Mouse (Mus musculus) forebrain, embryonic 14.5 days (tissue): ENCODE measurements at regions not wholly inside any gene's neighbourhood (a gene's known extent, or its start where the extent isn't known, plus 50 kb on each side); places are given as distances from the start of the nearest gene placed in this dataset.

ENCODE experiments used
- ATAC-seq: fragments of 200-750 bp; cut with Nextera tagmentation; 2 replicates; pipeline ENCODE4 v1.8.0; 2017; ENCODE audit warnings: mild to moderate bottlenecking, moderate library complexity
- DNase-seq: peaks from one replicate; pipeline ENCODE4 v3.0.0-alpha.2; 2015; ENCODE audit warnings: low spot score
- H3K27ac ChIP-seq: fragments of 300-500 bp; sonication (generic); 2 replicates; pipeline ENCODE4 v1.5.1; 2014; ENCODE audit warnings: low read depth, mild to moderate bottlenecking, control low read depth, low read length, moderate library complexity
- H3K27me3 ChIP-seq: fragments of 300-500 bp; sonication (generic); replicated peaks from 2 replicates; pipeline ENCODE4 v1.6.1; 2014; ENCODE audit warnings: low read length, control low read depth, mixed read lengths; ENCODE audit not compliant: control insufficient read depth, insufficient read depth
- H3K36me3 ChIP-seq: fragments of 300-500 bp; sonication (generic); 2 replicates; pipeline ENCODE4 v1.6.1; 2014; ENCODE audit warnings: low read length, control low read depth; ENCODE audit not compliant: control insufficient read depth, insufficient read depth
- H3K4me1 ChIP-seq: fragments of 300-500 bp; sonication (generic); 2 replicates; pipeline ENCODE4 v1.6.1; 2014; ENCODE audit warnings: antibody characterized with exemption, low read length, control low read depth; ENCODE audit not compliant: control insufficient read depth, insufficient read depth
- H3K4me2 ChIP-seq: fragments of 300-500 bp; sonication (generic); 2 replicates; pipeline ENCODE4 v1.6.1; 2014; ENCODE audit warnings: mild to moderate bottlenecking, control low read depth, low read length
- H3K4me3 ChIP-seq: fragments of 300-500 bp; sonication (generic); 2 replicates; pipeline ENCODE4 v1.5.1; 2014; ENCODE audit warnings: low read depth, low read length, control low read depth
- H3K9ac ChIP-seq: fragments of 300-500 bp; sonication (generic); 2 replicates; pipeline ENCODE4 v1.6.1; 2014; ENCODE audit warnings: mild to moderate bottlenecking, low read length, control low read depth, moderate library complexity
- H3K9me3 ChIP-seq: fragments of 300-500 bp; sonication (generic); replicated peaks from 2 replicates; pipeline ENCODE4 v1.6.1; 2016; ENCODE audit warnings: low read length, control low read depth, mixed read lengths; ENCODE audit not compliant: control insufficient read depth
- WGBS: fragments of 180-500 bp; shearing (Covaris S2); extraction: QIAGEN DNeasy Blood & Tissue Kit; methylation state at CpG from one replicate; pipeline ENCODE4 v1.1.7; 2014; 5-methylcytosine and 5-hydroxymethylcytosine counted together

- Histone ChIP-seq H3K27ac (no peak overlapping the region), H3K9ac (no peak overlapping the region), H3K4me2 (no peak overlapping the region), H3K27me3 (no peaks in the 10 kb centered on the region), H3K4me3 (no peak overlapping the region), H3K4me1 (no peaks in the 10 kb centered on the region), H3K36me3 (no peaks in the 10 kb centered on the region), H3K9me3 (no peaks in the 10 kb centered on the region)
- ATAC-seq (no peak), DNase-seq (no peak)
- 51% methylated on average over 5 of the region's 5 CpGs for WGBS
Measured at GRCm38 (mm10) chr13:55974105-55974504, 138.1 kb upstream of the Pitx1 start.

GRCm38 (mm10) chr13:55970687-55971086, 134.7 kb upstream of the Pitx1 start:
- Histone ChIP-seq H3K4me2 (no peak overlapping the region), H3K27me3 (no peaks in the 10 kb centered on the region), H3K36me3 (no peaks in the 10 kb centered on the region), H3K4me3 (no peak overlapping the region), H3K9ac (no peak overlapping the region), H3K4me1 (no peaks in the 10 kb centered on the region), H3K9me3 (no peaks in the 10 kb centered on the region), H3K27ac (no peak overlapping the region)
- WGBS: 88% methylated on average over 6 of the region's 6 CpGs
- DNase-seq (no peak), ATAC-seq (no peak)

GRCm38 (mm10) chr13:55969473-55969872, 133.5 kb upstream of the Pitx1 start:
- DNase-seq (no peak), ATAC-seq (no peak)
- no peak overlapping the region for H3K9ac ChIP-seq
- no peak overlapping the region for H3K4me2 ChIP-seq
- H3K36me3 ChIP-seq: no peaks in the 10 kb centered on the region
- no peaks in the 10 kb centered on the region for H3K9me3 ChIP-seq
- 86% methylated on average over 4 of the region's 4 CpGs for WGBS
- H3K27ac ChIP-seq: no peak overlapping the region
- no peak overlapping the region for H3K4me3 ChIP-seq
- no peaks in the 10 kb centered on the region for H3K4me1 ChIP-seq
- 0 out of 2 replicates have a peak, but pooled peaks cover 2% of the 10 kb centered on the region for H3K27me3 ChIP-seq

- H3K4me1 ChIP-seq: 0 out of 2 replicates have a peak, but pooled peaks cover 3% of the 10 kb centered on the region
- no peak overlapping the region for H3K9ac ChIP-seq
- H3K4me3 ChIP-seq: no peak overlapping the region
- no peaks in the 10 kb centered on the region for H3K9me3 ChIP-seq
- ATAC-seq (no peak), DNase-seq (no peak)
- H3K36me3 ChIP-seq: no peaks in the 10 kb centered on the region
- 83% methylated on average over 6 of the region's 6 CpGs for WGBS
- H3K4me2 ChIP-seq: no peak overlapping the region
- no peak overlapping the region for H3K27ac ChIP-seq
- peaks cover 22% of the 10 kb centered on the region; the same call in 1 of the 2 replicates for H3K27me3 ChIP-seq
Measured at GRCm38 (mm10) chr13:55967151-55967550, 131.2 kb upstream of the Pitx1 start.

- 6% methylated on average over 22 of the region's 22 CpGs for WGBS
- peak; percentile 85 for DNase-seq
- Histone ChIP-seq H3K36me3 (no peaks in the 10 kb centered on the region), H3K9me3 (no peaks in the 10 kb centered on the region), H3K9ac (0 out of 2 replicates have a peak overlapping the region, but pooled peaks have one; percentile 25), H3K27me3 (peaks cover 30% of the 10 kb centered on the region), H3K4me1 (0 out of 2 replicates have a peak, but pooled peaks cover 3% of the 10 kb centered on the region), H3K27ac (no peak overlapping the region), H3K4me3 (peak overlapping the region; percentile 20), H3K4me2 (peak overlapping the region; percentile 55)
- peak; percentile 68 for ATAC-seq
Measured at GRCm38 (mm10) chr13:55963005-55963620, 127.1 kb upstream of the Pitx1 start.

GRCm38 (mm10) chr13:55962254-55962866, 126.4 kb upstream of the Pitx1 start:
- no peak overlapping the region for H3K9ac ChIP-seq
- H3K4me1 ChIP-seq: 0 out of 2 replicates have a peak, but pooled peaks cover 3% of the 10 kb centered on the region
- H3K4me3 ChIP-seq: no peak overlapping the region
- no peaks in the 10 kb centered on the region for H3K9me3 ChIP-seq
- peaks cover 30% of the 10 kb centered on the region for H3K27me3 ChIP-seq
- ATAC-seq (no peak), DNase-seq (peak; percentile 32)
- 13% methylated on average over 18 of the region's 18 CpGs for WGBS
- H3K4me2 ChIP-seq: peak overlapping the region; percentile 55
- no peaks in the 10 kb centered on the region for H3K36me3 ChIP-seq
- no peak overlapping the region for H3K27ac ChIP-seq

- DNase-seq: no peak
- no peak for ATAC-seq
- no peaks in the 10 kb centered on the region for H3K4me1 ChIP-seq
- no peak overlapping the region for H3K27ac ChIP-seq
- 74% methylated on average over 6 of the region's 6 CpGs for WGBS
- no peak overlapping the region for H3K4me2 ChIP-seq
- no peak overlapping the region for H3K4me3 ChIP-seq
- H3K27me3 ChIP-seq: no peaks in the 10 kb centered on the region
- no peak overlapping the region for H3K9ac ChIP-seq
- H3K9me3 ChIP-seq: no peaks in the 10 kb centered on the region
- no peaks in the 10 kb centered on the region for H3K36me3 ChIP-seq
Measured at GRCm38 (mm10) chr13:55954346-55954745, 118.4 kb upstream of the Pitx1 start.

GRCm38 (mm10) chr13:55953426-55953825, 117.4 kb upstream of the Pitx1 start:
- Histone ChIP-seq H3K4me1 (no peaks in the 10 kb centered on the region), H3K36me3 (no peaks in the 10 kb centered on the region), H3K9me3 (no peaks in the 10 kb centered on the region), H3K4me3 (no peak overlapping the region), H3K9ac (no peak overlapping the region), H3K27me3 (no peaks in the 10 kb centered on the region), H3K4me2 (no peak overlapping the region), H3K27ac (no peak overlapping the region)
- DNase-seq (no peak), ATAC-seq (no peak)
- 100% methylated on average over 2 of the region's 2 CpGs for WGBS

- DNase-seq (no peak), ATAC-seq (no peak)
- no peaks in the 10 kb centered on the region for H3K9me3 ChIP-seq
- H3K27ac ChIP-seq: no peak overlapping the region
- H3K36me3 ChIP-seq: no peaks in the 10 kb centered on the region
- no peak overlapping the region for H3K4me2 ChIP-seq
- H3K9ac ChIP-seq: no peak overlapping the region
- no peaks in the 10 kb centered on the region for H3K27me3 ChIP-seq
- 83% methylated on average over 6 of the region's 6 CpGs for WGBS
- no peaks in the 10 kb centered on the region for H3K4me1 ChIP-seq
- no peak overlapping the region for H3K4me3 ChIP-seq
Measured at GRCm38 (mm10) chr13:55950773-55951172, 114.8 kb upstream of the Pitx1 start.
